Mouse (Mus musculus) hindbrain, embryonic 13.5 days (tissue): ENCODE data around the gene Ldhc. TPM values are rescaled to one million over a fixed set of nuclear protein-coding genes. Genes with fewer than 3 reads are reported as not detected.
A peak's percentile ranks its signal among the peaks of the same experiment; 100 is the strongest.
"Not testable (repeated sequence)": the region's sequence is repeated elsewhere in the genome, so short reads cannot be mapped to it uniquely, and the experiment has no call there.

Source experiments
- ATAC-seq: fragments of 200-750 bp; cut with Nextera tagmentation; 2 replicates; pipeline ENCODE4 v1.8.0; 2017; ENCODE audit warnings: moderate TSS enrichment; ENCODE audit not compliant: low FRiP score
- H3K27ac ChIP-seq: fragments of 300-500 bp; sonication (generic); 2 replicates; pipeline ENCODE4 v1.5.1; 2015; ENCODE audit warnings: inconsistent platforms, mild to moderate bottlenecking, moderate library complexity
- H3K27me3 ChIP-seq: fragments of 300-500 bp; sonication (generic); 2 replicates; pipeline ENCODE4 v1.6.1; 2015; ENCODE audit warnings: mild to moderate bottlenecking, inconsistent platforms
- H3K36me3 ChIP-seq: fragments of 300-500 bp; sonication (generic); 2 replicates; pipeline ENCODE4 v1.6.1; 2015; ENCODE audit warnings: mild to moderate bottlenecking, inconsistent platforms
- H3K4me1 ChIP-seq: fragments of 300-500 bp; sonication (generic); replicated peaks from 2 replicates; pipeline ENCODE4 v1.6.1; 2015; ENCODE audit warnings: inconsistent platforms
- H3K4me2 ChIP-seq: fragments of 300-500 bp; sonication (generic); 2 replicates; pipeline ENCODE4 v1.6.1; 2015; ENCODE audit warnings: inconsistent platforms, mild to moderate bottlenecking, moderate library complexity
- H3K4me3 ChIP-seq: fragments of 300-500 bp; sonication (generic); 2 replicates; pipeline ENCODE4 v1.5.1; 2015; ENCODE audit warnings: mild to moderate bottlenecking, inconsistent platforms
- H3K9ac ChIP-seq: fragments of 300-500 bp; sonication (generic); 2 replicates; pipeline ENCODE4 v1.6.1; 2015; ENCODE audit warnings: mild to moderate bottlenecking, inconsistent platforms
- H3K9me3 ChIP-seq: fragments of 300-500 bp; sonication (generic); 2 replicates; pipeline ENCODE4 v1.6.1; 2016; ENCODE audit warnings: inconsistent platforms
- WGBS: fragments of 180-500 bp; shearing (Covaris S2); methylation state at CpG from one replicate; pipeline ENCODE4 v1.1.7; 2015; 5-methylcytosine and 5-hydroxymethylcytosine counted together
- polyA plus RNA-seq: library from polyadenylated mRNA; unstranded; fragments of >200 nt; fragmentation: Nextera tagmentation; extraction: Ambion mirVana; gene quantifications from 2 replicates; pipeline ENCODE4 v1.2.1, GENCODE M21; 2015

Gene Ldhc
- polyA plus RNA-seq, 1 experiment from 2014 or later: 0.26 TPM

- Histone ChIP-seq H3K9me3 (no peaks in the 10 kb centered on the region), H3K36me3 (peaks cover 13% of the 10 kb centered on the region), H3K4me3 (no peak overlapping the region), H3K9ac (no peak overlapping the region), H3K27ac (no peak overlapping the region), H3K27me3 (no peaks in the 10 kb centered on the region), H3K4me1 (no peaks in the 10 kb centered on the region), H3K4me2 (no peak overlapping the region)
- ATAC-seq: no peak
- WGBS: 95% methylated on average over 5 of the region's 5 CpGs
Measured at GRCm38 (mm10) chr7:46879851-46880250, 18.8 kb downstream of the Ldhc start.

- 100% methylated on average over 2 of the region's 2 CpGs for WGBS
- ATAC-seq: no peak
- Histone ChIP-seq H3K9ac (no peak overlapping the region), H3K36me3 (peaks cover 22% of the 10 kb centered on the region), H3K9me3 (no peaks in the 10 kb centered on the region), H3K4me1 (no peaks in the 10 kb centered on the region), H3K4me3 (no peak overlapping the region), H3K27me3 (no peaks in the 10 kb centered on the region), H3K27ac (no peak overlapping the region), H3K4me2 (no peak overlapping the region)
Measured at GRCm38 (mm10) chr7:46880992-46881391, 20.0 kb downstream of the Ldhc start.

DNA sequence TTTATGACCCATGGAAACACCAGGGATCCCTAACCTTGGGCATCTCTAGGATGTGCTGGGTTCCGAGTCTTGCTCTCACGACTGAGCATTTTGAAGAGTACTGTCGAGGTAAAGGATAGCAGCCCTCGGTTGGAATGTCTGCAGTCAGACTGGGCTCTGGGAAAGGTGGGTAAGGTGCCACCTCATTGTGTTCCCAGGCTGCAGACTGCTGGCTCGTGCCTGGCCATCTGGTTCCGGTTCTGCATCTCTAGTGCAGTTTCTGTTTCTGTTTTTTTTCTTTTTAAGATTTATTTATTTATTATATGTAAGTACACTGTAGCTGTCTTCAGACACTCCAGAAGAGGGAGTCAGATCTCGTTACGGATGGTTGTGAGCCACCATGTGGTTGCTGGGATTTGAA is 20.9 kb downstream of the Ldhc start:
- 86% methylated on average over 8 of the region's 8 CpGs for WGBS
- H3K4me2 ChIP-seq, H3K4me3 ChIP-seq, ATAC-seq, H3K9ac ChIP-seq, H3K4me1 ChIP-seq, H3K9me3 ChIP-seq, H3K27ac ChIP-seq, H3K27me3 ChIP-seq: not testable (repeated sequence)
- H3K36me3 ChIP-seq: peaks cover 31% of the 10 kb centered on the region

DNA sequence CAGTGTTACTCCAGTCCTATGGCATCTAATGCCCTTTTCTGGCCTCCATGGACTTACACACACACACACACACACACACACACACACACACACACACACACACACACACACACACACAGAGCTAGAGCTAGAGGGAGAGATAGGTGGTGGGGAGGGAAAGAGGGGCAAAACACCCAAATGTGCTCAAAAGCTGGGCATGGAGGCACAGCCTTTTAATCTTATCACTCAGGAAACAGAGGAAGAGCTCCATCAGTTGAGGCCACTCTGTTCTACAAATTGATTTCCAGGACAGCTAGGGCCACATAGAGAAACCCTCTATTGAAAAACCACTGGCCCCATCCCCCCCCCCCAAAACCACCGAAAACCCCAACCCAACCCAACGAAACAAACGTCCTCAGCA is 22.3 kb downstream of the Ldhc start:
- Histone ChIP-seq H3K4me1 (no peaks in the 10 kb centered on the region), H3K36me3 (peaks cover 44% of the 10 kb centered on the region), H3K27ac (no peak overlapping the region), H3K27me3 (no peaks in the 10 kb centered on the region), H3K4me2 (no peak overlapping the region), H3K9ac (no peak overlapping the region), H3K9me3 (no peaks in the 10 kb centered on the region), H3K4me3 (no peak overlapping the region)
- ATAC-seq: no peak
- 92% methylated on average over 3 of the region's 3 CpGs for WGBS

DNA sequence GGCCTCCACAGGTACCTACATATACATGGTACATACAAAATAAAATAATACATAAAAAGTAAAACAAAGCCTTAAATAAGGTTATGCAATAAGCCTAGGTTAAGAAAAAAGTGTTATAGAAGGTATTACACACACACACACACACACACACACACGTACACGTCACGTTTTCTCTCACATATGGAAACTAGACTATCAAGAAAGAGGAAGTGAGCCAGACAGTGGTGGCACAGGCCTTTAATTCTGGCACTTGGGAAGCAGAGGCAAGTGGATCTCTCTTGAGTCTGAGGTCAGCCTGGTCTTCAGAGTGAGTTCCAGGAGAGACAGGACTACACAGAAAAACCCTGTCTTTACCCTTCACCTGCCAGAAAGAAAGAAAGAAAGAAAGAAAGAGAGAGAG is 34.5 kb downstream of the Ldhc start:
- H3K27ac ChIP-seq: no peak overlapping the region
- H3K36me3 ChIP-seq: peaks cover 79% of the 10 kb centered on the region
- no peaks in the 10 kb centered on the region for H3K4me1 ChIP-seq
- no peak overlapping the region for H3K4me3 ChIP-seq
- no peaks in the 10 kb centered on the region for H3K27me3 ChIP-seq
- H3K9me3 ChIP-seq: no peaks in the 10 kb centered on the region
- ATAC-seq: no peak
- 90% methylated on average over 3 of the region's 3 CpGs for WGBS
- H3K4me2 ChIP-seq: no peak overlapping the region
- no peak overlapping the region for H3K9ac ChIP-seq

DNA sequence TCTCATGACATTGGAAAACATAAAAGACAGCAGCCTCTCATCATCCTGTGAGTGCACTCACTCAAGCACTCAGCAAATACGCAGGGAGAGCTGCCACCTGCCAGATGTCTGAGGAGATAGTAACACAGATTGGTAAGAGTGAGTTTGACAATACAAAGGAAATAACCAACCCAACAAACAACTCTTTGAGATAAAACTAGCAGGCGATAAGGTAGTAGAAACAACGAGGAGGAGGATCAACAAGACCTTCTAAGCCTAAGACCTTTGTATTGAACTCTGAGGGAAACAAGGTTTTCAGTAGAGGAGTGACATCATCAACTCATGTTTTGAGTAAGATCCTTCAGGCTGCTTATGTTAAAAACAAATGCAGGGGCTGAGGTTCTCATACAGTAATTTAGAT is 38.3 kb downstream of the Ldhc start:
- no peak overlapping the region for H3K4me2 ChIP-seq
- H3K9ac ChIP-seq: no peak overlapping the region
- H3K4me1 ChIP-seq: no peaks in the 10 kb centered on the region
- H3K4me3 ChIP-seq: no peak overlapping the region
- H3K27me3 ChIP-seq: no peaks in the 10 kb centered on the region
- peaks cover 81% of the 10 kb centered on the region for H3K36me3 ChIP-seq
- 91% methylated on average over 3 of the region's 3 CpGs for WGBS
- H3K9me3 ChIP-seq: no peaks in the 10 kb centered on the region
- ATAC-seq: no peak
- no peak overlapping the region for H3K27ac ChIP-seq

DNA sequence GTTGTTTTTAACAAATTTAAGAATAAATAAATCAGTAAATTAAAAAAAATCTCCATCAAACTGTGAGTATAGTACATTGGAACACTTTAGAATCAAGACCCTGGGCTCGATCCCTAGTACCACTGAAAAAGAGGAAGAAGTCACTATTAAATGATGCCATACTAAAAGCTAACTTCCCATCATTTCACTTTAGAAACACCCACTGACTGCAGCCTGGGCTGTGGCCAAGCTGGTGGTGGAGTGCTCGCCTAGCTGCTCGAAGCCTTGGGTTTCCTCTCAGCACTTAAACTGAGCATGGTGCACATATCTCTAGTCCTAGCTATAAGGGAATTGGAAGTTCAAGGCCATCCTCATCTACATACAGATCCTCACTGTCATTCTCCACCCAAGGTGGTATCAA is 50.2 kb downstream of the Ldhc start:
- no peak overlapping the region for H3K4me2 ChIP-seq
- peaks cover 63% of the 10 kb centered on the region for H3K36me3 ChIP-seq
- no peak overlapping the region for H3K9ac ChIP-seq
- no peaks in the 10 kb centered on the region for H3K27me3 ChIP-seq
- no peaks in the 10 kb centered on the region for H3K9me3 ChIP-seq
- peaks cover 5% of the 10 kb centered on the region; the same call in 1 of the 2 replicates for H3K4me1 ChIP-seq
- H3K4me3 ChIP-seq: no peak overlapping the region
- H3K27ac ChIP-seq: no peak overlapping the region
- no peak for ATAC-seq
- 95% methylated on average over 3 of the region's 3 CpGs for WGBS

GRCm38 (mm10) chr7:46916376-46916775 is 55.4 kb downstream of the Ldhc start:
- no peak overlapping the region for H3K4me3 ChIP-seq
- no peaks in the 10 kb centered on the region for H3K9me3 ChIP-seq
- peaks cover 37% of the 10 kb centered on the region for H3K4me1 ChIP-seq
- 88% methylated on average over 3 of the region's 3 CpGs for WGBS
- no peak overlapping the region for H3K4me2 ChIP-seq
- peaks cover 21% of the 10 kb centered on the region for H3K36me3 ChIP-seq
- H3K9ac ChIP-seq: no peak overlapping the region
- ATAC-seq: no peak
- H3K27me3 ChIP-seq: no peaks in the 10 kb centered on the region
- H3K27ac ChIP-seq: no peak overlapping the region

DNA sequence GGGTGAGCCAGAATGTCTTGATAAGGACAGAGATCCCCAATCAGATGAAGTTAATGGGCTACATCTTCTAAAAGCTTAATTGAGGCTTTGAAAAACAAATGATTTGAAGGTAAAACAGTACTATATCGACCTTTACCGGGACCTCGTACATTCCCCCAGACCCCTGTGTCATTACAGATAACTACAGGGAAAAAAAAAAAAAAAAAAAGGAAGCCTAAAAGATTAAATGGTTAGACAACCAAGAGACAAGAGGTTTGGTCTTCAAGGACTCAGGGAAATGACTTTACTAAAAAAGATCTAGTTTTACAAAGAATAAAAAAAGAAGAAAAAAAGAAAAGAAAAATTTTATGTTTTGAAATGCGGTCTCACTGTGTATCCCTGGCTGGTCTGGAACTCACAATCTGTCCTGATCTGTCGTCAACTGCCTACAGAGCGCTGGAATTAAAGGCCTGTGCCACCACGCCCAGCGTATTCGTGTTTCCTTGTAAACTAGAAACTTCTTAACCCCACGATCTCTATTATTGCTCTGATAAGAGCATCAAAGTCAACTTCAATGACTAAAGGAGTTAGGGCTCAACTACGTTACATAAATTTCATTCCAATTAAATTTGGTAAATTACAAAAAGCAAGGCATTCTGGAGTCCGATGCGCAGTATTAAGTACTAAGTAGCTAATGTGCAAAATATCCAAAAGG is 57.8 kb downstream of the Ldhc start:
- peak overlapping the region; percentile 76 for H3K4me2 ChIP-seq
- H3K9ac ChIP-seq: peak overlapping the region; percentile 97
- H3K27me3 ChIP-seq: no peaks in the 10 kb centered on the region
- H3K9me3 ChIP-seq: no peaks in the 10 kb centered on the region
- H3K4me3 ChIP-seq: peak overlapping the region; percentile 88
- no peak for ATAC-seq
- H3K4me1 ChIP-seq: peaks cover 37% of the 10 kb centered on the region
- H3K36me3 ChIP-seq: peaks cover 8% of the 10 kb centered on the region
- H3K27ac ChIP-seq: peak overlapping the region; percentile 98; the same call in 1 of the 2 replicates
- 19% methylated on average over 13 of the region's 13 CpGs for WGBS

GRCm38 (mm10) chr7:46919551-46920176 is 58.7 kb downstream of the Ldhc start, which contains the start of gene Tsg101:
Gene Tsg101, minus strand, starts transcription at chr7:46919969.
- H3K4me2 ChIP-seq: peak within 1 kb of the TSS; percentile 76

GRCm38 (mm10) chr7:46922075-46922474 is 61.1 kb downstream of the Ldhc start:
- Histone ChIP-seq H3K9me3 (no peaks in the 10 kb centered on the region), H3K4me1 (peaks cover 24% of the 10 kb centered on the region), H3K9ac (no peak overlapping the region), H3K4me2 (no peak overlapping the region), H3K36me3 (peaks cover 7% of the 10 kb centered on the region), H3K27me3 (no peaks in the 10 kb centered on the region), H3K27ac (no peak overlapping the region), H3K4me3 (no peak overlapping the region)
- 70% methylated on average over 4 of the region's 4 CpGs for WGBS
- ATAC-seq: no peak

More at GRCm38 (mm10) chr7:46919551-46920176, 58.7 kb downstream of the Ldhc start, which contains the start of gene Tsg101:
- peak within 1 kb of the TSS; percentile 98 for H3K27ac ChIP-seq
- peak within 1 kb of the TSS; percentile 97 for H3K9ac ChIP-seq
- H3K4me1 ChIP-seq: peaks cover 37% of the 10 kb centered on the region
- WGBS: under 1% methylated on average over 69 of the region's 75 CpGs
- no peaks in the 10 kb centered on the region for H3K27me3 ChIP-seq
- H3K9me3 ChIP-seq: no peaks in the 10 kb centered on the region
- peak within 1 kb of the TSS; percentile 88 for H3K4me3 ChIP-seq
- peak; percentile 95 for ATAC-seq
- H3K36me3 ChIP-seq: peaks cover 8% of the 10 kb centered on the region
